Mouse (Mus musculus) myocyte (in vitro differentiated cells): ENCODE measurements around the gene Rbfox1.

Experiments
- CEBPB ChIP-seq: IDR thresholded peaks from 2 replicates; pipeline ENCODE4 v1.6.1; 2011; ENCODE audit warnings: mild to moderate bottlenecking, moderate library complexity; ENCODE audit not compliant: poor library complexity, insufficient read depth, severe bottlenecking
- E2F4 ChIP-seq: IDR thresholded peaks from one replicate; pipeline ENCODE4 v1.6.1; 2011; ENCODE audit warnings: mild to moderate bottlenecking, control low read depth, moderate library complexity; ENCODE audit not compliant: insufficient read depth
- MAX ChIP-seq: IDR thresholded peaks from one replicate; pipeline ENCODE4 v1.6.1; 2011; ENCODE audit warnings: low read depth, mild to moderate bottlenecking, control low read depth
- MYOD1 ChIP-seq, 3 experiments: IDR thresholded peaks; one replicate each; pipeline ENCODE4 v1.6.1; 2011; ENCODE audit warnings: control low read depth in 2 of 3, low read depth in 2 of 3, mild to moderate bottlenecking in 2 of 3, moderate library complexity in 1 of 3; ENCODE audit not compliant: insufficient read length in 2 of 3, control insufficient read depth in 1 of 3
- MYOG ChIP-seq, 3 experiments: IDR thresholded peaks; one replicate each; pipeline ENCODE4 v1.6.1; 2011; ENCODE audit warnings: control low read depth in 2 of 3, low read depth in 2 of 3, mild to moderate bottlenecking in 2 of 3; ENCODE audit not compliant: insufficient read length in 2 of 3, control insufficient read depth in 1 of 3, insufficient read depth in 1 of 3
- POLR2A ChIP-seq: IDR thresholded peaks from one replicate; pipeline ENCODE4 v1.6.1; 2011; ENCODE audit warnings: low read depth, mild to moderate bottlenecking, control low read depth, moderate library complexity; ENCODE audit not compliant: insufficient read length
- POLR2AphosphoS2 ChIP-seq: IDR thresholded peaks from one replicate; pipeline ENCODE4 v1.6.1; 2011; ENCODE audit warnings: low read depth, control low read depth; ENCODE audit not compliant: insufficient read length
- REST ChIP-seq: IDR thresholded peaks from one replicate; pipeline ENCODE4 v1.6.1; 2011; ENCODE audit warnings: mild to moderate bottlenecking, control low read depth, moderate library complexity; ENCODE audit not compliant: insufficient read depth, insufficient read length
- TCF12 ChIP-seq: IDR thresholded peaks from one replicate; pipeline ENCODE4 v1.6.1; 2011; ENCODE audit warnings: mild to moderate bottlenecking, control low read depth; ENCODE audit not compliant: poor library complexity, insufficient read depth, severe bottlenecking
- USF1 ChIP-seq: IDR thresholded peaks from one replicate; pipeline ENCODE4 v1.6.1; 2011; ENCODE audit warnings: low read depth, mild to moderate bottlenecking, control low read depth, moderate library complexity

DNA sequence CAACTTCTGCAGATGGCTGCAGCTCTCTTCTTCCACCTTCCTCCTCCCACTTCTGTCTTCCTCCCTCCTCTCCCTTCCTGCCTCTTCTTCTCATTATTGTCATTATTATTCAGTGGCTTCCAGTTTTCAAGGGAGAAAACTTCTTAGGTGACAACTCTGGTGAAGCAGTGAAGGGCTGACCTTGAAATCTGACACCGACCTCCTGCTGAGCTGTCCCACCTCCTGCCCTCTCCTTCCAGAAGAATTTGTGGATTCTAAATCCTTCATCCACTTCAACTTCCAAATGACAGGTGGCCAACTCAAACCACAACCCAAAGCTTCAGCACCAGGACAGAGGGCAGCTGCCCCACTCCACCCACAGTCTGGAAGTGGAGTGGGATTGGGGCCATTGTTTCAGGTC is 134.2 kb downstream of the Rbfox1 start:
- no peak for TF ChIP-seq POLR2A
- TF ChIP-seq MYOD1 (IDR thresholded peaks at IDR 0.05; ENCODE audit: control insufficient read depth in 1 of 3, insufficient read length in 2 of 3, low read depth in 2 of 3), result no peak
- no peak for TF ChIP-seq MAX
- no peak for TF ChIP-seq CEBPB
- TF ChIP-seq E2F4, result no peak
- no peak for TF ChIP-seq MYOG (IDR thresholded peaks at IDR 0.05; ENCODE audit: control insufficient read depth in 1 of 3, insufficient read depth in 1 of 3, insufficient read length in 2 of 3, low read depth in 2 of 3)
- TF ChIP-seq POLR2AphosphoS2, result no peak
- TF ChIP-seq TCF12, result no peak
- no peak for TF ChIP-seq REST
- TF ChIP-seq USF1, result no peak
